Mouse (Mus musculus): ENCODE data around the gene Taf1c. TPM values are rescaled to one million over a fixed set of nuclear protein-coding genes. Genes with fewer than 3 reads are reported as not detected.

Taf1c gene
- 14.9 and 15.1 TPM in 2 replicates for polyA plus RNA-seq (2015; fragmentation: Nextera tagmentation; extraction: Ambion mirVana)

- no peaks in the 10 kb centered on the region for H3K9me3 ChIP-seq
- H3K4me3 ChIP-seq (replicated peaks) = peak within 1 kb of the TSS; percentile 84
- H3K27ac ChIP-seq = peak within 1 kb of the TSS; percentile 44; the same call in 1 of the 2 replicates
- 0% methylated on average over 23 of the region's 23 CpGs for WGBS
- peak; percentile 82 for ATAC-seq
- H3K4me1 ChIP-seq (replicated peaks) = peaks cover 16% of the 10 kb centered on the region
- H3K27me3 ChIP-seq = no peaks in the 10 kb centered on the region
- peak within 1 kb of the TSS; percentile 94 for H3K4me2 ChIP-seq (replicated peaks)
- peak within 1 kb of the TSS; percentile 83 for H3K9ac ChIP-seq (replicated peaks)
- H3K36me3 ChIP-seq = peaks cover 31% of the 10 kb centered on the region
These were observed at the start of gene Taf1c for GRCm38 (mm10) chr8:119604996-119605395. TSS of gene Taf1c (minus strand) at chr8:119605222.

- no peaks in the 10 kb centered on the region for H3K27me3 ChIP-seq
- no peak overlapping the region for H3K4me3 ChIP-seq (replicated peaks)
- WGBS = 76% methylated on average over 2 of the region's 2 CpGs
- H3K9ac ChIP-seq (replicated peaks) = no peak overlapping the region
- H3K27ac ChIP-seq = no peak overlapping the region
- H3K4me1 ChIP-seq (replicated peaks) = no peaks in the 10 kb centered on the region
- H3K9me3 ChIP-seq = no peaks in the 10 kb centered on the region
- no peak for ATAC-seq
- H3K4me2 ChIP-seq (replicated peaks) = no peak overlapping the region
- H3K36me3 ChIP-seq = no peaks in the 10 kb centered on the region
These were observed 46.3 kb upstream of the Taf1c start for GRCm38 (mm10) chr8:119651324-119651723.

- Histone ChIP-seq H3K9ac (replicated peaks) (no peak overlapping the region), H3K27ac (no peak overlapping the region), H3K9me3 (no peaks in the 10 kb centered on the region), H3K36me3 (no peaks in the 10 kb centered on the region), H3K27me3 (no peaks in the 10 kb centered on the region), H3K4me3 (replicated peaks) (no peak overlapping the region), H3K4me2 (replicated peaks) (no peak overlapping the region), H3K4me1 (replicated peaks) (peaks cover 7% of the 10 kb centered on the region)
- 86% methylated on average over 7 of the region's 7 CpGs for WGBS
- no peak for ATAC-seq
These were observed 41.8 kb upstream of the Taf1c start for GRCm38 (mm10) chr8:119646846-119647245.

DNA sequence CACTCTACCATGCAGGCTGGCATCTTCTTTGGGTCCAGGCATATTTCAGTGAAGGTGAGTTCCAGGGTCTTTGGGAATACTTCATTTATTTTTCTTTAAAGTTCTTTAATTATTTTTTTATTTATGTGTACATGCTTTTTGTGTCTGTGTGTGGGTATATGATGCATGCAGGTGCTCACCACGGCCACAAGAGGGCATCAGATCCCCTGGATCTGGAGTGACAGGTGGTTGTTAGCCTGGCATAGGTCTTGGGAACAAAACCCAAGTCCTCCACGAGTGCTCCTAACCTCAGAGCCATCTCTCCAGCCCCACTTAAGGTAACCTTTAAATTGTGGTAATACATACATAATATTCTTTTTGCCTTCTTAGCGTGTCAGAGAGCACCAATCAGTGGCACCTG lies 41.2 kb upstream of the Taf1c start:
- Histone ChIP-seq H3K4me1 (replicated peaks) (peaks cover 7% of the 10 kb centered on the region), H3K9ac (replicated peaks) (no peak overlapping the region), H3K27me3 (no peaks in the 10 kb centered on the region), H3K36me3 (no peaks in the 10 kb centered on the region), H3K27ac (no peak overlapping the region), H3K4me2 (replicated peaks) (no peak overlapping the region), H3K9me3 (no peaks in the 10 kb centered on the region), H3K4me3 (replicated peaks) (no peak overlapping the region)
- WGBS = 73% methylated on average over 3 of the region's 3 CpGs
- no peak for ATAC-seq

DNA sequence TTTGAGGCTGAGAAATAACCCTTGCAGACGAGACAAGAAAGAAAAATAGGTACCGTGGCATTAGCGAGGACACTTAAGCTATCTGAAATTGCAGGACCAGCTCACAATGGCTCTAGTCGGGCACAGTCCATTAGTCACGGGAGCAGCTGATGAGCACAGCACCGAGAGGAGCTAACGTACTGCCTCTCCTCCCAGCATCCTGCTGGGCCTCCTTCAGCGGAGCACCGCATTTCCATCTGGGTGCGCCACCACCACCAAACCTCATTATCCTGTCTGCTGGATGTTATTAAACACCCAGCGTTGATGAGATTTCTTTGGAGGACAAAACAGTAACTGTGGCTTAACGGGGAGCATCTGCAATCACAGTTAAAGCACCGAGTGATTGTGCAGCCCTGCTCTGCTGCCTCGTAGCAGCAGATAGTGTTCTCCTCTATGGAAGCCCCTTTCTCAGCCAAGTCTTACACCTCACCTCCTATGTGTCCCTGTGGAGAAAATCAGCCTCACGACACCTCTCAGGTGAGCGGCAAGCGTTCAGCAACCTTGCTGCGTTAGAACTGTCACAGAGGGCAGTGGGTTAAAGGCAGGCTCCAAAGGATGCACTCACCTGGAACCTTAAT lies 40.1 kb upstream of the Taf1c start:
- peak; percentile 89 for ATAC-seq
- Histone ChIP-seq H3K36me3 (no peaks in the 10 kb centered on the region), H3K4me1 (replicated peaks) (peaks cover 7% of the 10 kb centered on the region), H3K9me3 (no peaks in the 10 kb centered on the region), H3K27ac (peak overlapping the region; percentile 73), H3K4me3 (replicated peaks) (no peak overlapping the region), H3K9ac (replicated peaks) (no peak overlapping the region), H3K27me3 (no peaks in the 10 kb centered on the region), H3K4me2 (replicated peaks) (no peak overlapping the region)
- WGBS = 39% methylated on average over 18 of the region's 18 CpGs

DNA sequence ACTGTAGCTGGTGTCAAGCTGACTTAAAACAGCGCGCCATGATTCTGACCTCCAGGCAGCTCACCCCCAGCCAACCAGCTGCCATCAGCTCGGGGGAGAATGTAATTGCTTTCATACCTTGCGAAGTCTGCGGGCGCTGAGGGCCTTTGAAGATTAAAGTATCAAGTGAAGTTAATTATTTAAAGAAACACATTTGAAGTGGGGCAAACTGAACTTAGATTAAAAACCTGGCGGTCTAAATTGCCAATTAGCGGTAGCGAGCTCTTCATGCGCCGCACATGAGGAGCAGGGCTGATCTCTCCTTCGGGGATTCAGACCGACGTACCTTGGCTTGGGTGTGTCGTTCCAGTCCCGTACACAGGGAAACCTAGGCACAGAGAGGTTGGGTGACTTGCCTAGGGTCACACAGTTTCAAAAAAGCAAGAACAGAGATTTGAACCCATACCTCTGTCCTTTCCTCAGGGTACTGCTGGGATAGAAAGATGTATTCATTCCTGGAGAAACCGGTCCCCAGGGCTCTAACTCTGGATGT lies 39.5 kb upstream of the Taf1c start:
- no peak overlapping the region for H3K4me3 ChIP-seq (replicated peaks)
- ATAC-seq = peak; percentile 75
- WGBS = 68% methylated on average over 17 of the region's 17 CpGs
- no peaks in the 10 kb centered on the region for H3K36me3 ChIP-seq
- H3K4me1 ChIP-seq (replicated peaks) = peaks cover 7% of the 10 kb centered on the region
- no peak overlapping the region for H3K9ac ChIP-seq (replicated peaks)
- peak overlapping the region; percentile 73 for H3K27ac ChIP-seq
- H3K9me3 ChIP-seq = no peaks in the 10 kb centered on the region
- H3K27me3 ChIP-seq = no peaks in the 10 kb centered on the region
- no peak overlapping the region for H3K4me2 ChIP-seq (replicated peaks)

- no peaks in the 10 kb centered on the region for H3K27me3 ChIP-seq
- H3K9ac ChIP-seq (replicated peaks) = no peak overlapping the region
- peaks cover 7% of the 10 kb centered on the region for H3K4me1 ChIP-seq (replicated peaks)
- H3K4me3 ChIP-seq (replicated peaks) = no peak overlapping the region
- no peak for ATAC-seq
- H3K9me3 ChIP-seq = no peaks in the 10 kb centered on the region
- H3K27ac ChIP-seq = no peak overlapping the region
- no peak overlapping the region for H3K4me2 ChIP-seq (replicated peaks)
- H3K36me3 ChIP-seq = no peaks in the 10 kb centered on the region
- WGBS = 92% methylated on average over 1 of the region's 1 CpGs
These were observed 37.9 kb upstream of the Taf1c start for GRCm38 (mm10) chr8:119642960-119643359.

DNA sequence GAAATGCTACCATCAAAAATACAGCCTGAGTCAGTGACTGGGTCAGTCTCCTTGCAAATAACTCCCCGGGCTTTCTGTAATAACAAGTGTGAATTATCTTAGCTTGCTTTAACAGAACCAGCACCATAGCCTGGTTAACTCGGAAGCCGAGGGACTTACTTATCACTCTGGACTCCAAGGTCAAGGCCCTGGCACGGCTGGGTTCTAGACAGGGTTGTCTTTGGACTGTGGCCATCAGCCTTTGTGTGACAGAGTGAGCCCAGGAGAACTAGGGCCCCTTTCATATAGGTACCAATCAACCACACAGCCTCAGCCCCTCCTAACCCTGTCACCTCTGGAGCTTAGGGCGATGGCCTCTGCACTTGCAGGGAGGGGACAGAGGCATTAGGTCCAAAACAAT lies 36.0 kb upstream of the Taf1c start:
- Histone ChIP-seq H3K9ac (replicated peaks) (no peak overlapping the region), H3K36me3 (no peaks in the 10 kb centered on the region), H3K9me3 (no peaks in the 10 kb centered on the region), H3K4me3 (replicated peaks) (no peak overlapping the region), H3K4me1 (replicated peaks) (peaks cover 14% of the 10 kb centered on the region), H3K27me3 (no peaks in the 10 kb centered on the region), H3K4me2 (replicated peaks) (no peak overlapping the region), H3K27ac (no peak overlapping the region)
- ATAC-seq = no peak
- 84% methylated on average over 5 of the region's 5 CpGs for WGBS

- Histone ChIP-seq H3K36me3 (no peaks in the 10 kb centered on the region), H3K9me3 (no peaks in the 10 kb centered on the region), H3K9ac (replicated peaks) (no peak overlapping the region), H3K27me3 (peaks cover 7% of the 10 kb centered on the region; the same call in 1 of the 2 replicates), H3K4me2 (replicated peaks) (no peak overlapping the region), H3K4me1 (replicated peaks) (peaks cover 20% of the 10 kb centered on the region), H3K27ac (no peak overlapping the region), H3K4me3 (replicated peaks) (no peak overlapping the region)
- WGBS = 73% methylated on average over 7 of the region's 7 CpGs
- no peak for ATAC-seq
These were observed 34.8 kb upstream of the Taf1c start for GRCm38 (mm10) chr8:119639798-119640197.

DNA sequence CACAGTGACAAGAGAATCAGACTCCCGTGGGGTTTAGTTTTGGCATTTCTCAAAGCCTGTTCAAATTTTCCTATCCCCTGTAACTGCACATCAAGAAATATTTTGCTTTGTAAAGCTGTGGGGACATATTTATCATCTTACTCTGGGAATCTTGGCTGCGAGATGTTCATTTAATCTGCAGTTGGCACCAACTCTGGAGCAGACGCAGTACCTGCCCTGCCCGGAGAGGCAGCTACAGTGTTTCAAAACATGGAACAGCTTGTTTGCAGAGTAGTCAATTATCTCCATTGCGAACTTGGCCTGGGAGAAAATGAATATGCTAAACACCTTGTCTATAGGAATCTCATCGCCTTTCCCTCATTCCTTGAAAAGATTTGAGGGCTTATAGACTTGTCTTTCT lies 33.2 kb upstream of the Taf1c start:
- no peak overlapping the region for H3K9ac ChIP-seq (replicated peaks)
- H3K4me2 ChIP-seq (replicated peaks) = no peak overlapping the region
- H3K27ac ChIP-seq = no peak overlapping the region
- 82% methylated on average over 6 of the region's 6 CpGs for WGBS
- no peaks in the 10 kb centered on the region for H3K36me3 ChIP-seq
- no peak overlapping the region for H3K4me3 ChIP-seq (replicated peaks)
- H3K27me3 ChIP-seq = peaks cover 17% of the 10 kb centered on the region
- no peak for ATAC-seq
- H3K9me3 ChIP-seq = no peaks in the 10 kb centered on the region
- H3K4me1 ChIP-seq (replicated peaks) = peaks cover 24% of the 10 kb centered on the region

DNA sequence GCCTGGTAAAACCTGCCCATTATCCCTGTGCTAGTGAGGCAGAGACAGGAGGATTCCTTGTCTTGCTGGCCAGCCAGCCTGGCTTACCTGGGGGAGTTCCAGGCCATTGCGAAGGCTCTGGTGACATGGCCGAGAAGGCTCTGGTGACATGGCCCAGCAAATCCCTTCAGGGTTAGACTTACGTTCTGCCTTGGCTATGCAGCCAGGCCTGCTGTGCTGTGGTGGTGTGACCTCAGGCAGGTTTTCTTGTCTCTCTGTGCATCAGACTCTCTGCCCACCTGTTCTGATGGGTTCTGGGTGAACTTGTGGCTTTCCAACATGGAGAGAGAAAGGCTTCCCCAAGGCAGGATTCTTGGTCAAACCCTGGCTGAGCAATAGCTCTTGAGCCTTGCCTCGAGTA lies 32.4 kb upstream of the Taf1c start:
- ATAC-seq = no peak
- Histone ChIP-seq H3K4me3 (replicated peaks) (no peak overlapping the region), H3K4me2 (replicated peaks) (no peak overlapping the region), H3K27ac (no peak overlapping the region), H3K4me1 (replicated peaks) (peaks cover 29% of the 10 kb centered on the region), H3K27me3 (peaks cover 24% of the 10 kb centered on the region), H3K9me3 (no peaks in the 10 kb centered on the region), H3K36me3 (no peaks in the 10 kb centered on the region), H3K9ac (replicated peaks) (no peak overlapping the region)
- 91% methylated on average over 4 of the region's 4 CpGs for WGBS

DNA sequence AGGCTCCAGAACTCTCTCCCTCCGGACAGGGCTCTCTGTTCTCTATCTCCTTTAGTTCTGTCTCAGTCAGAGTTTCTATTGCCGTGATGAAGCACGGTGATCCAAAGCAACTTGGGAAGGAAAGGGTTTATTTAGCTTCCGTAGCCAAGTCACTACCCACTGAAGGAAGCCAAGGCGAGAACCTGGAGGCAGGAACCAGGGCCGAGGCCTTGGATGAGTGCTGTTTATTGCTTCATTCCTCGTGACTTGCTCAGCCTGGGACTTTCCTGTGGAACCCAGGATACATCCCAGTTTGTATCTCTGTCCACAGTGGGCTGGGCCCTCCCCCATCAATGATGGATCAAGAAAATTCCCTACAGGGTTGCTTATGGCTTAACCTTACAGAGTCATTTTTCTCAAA lies 31.7 kb upstream of the Taf1c start:
- Histone ChIP-seq H3K9ac (replicated peaks) (no peak overlapping the region), H3K27me3 (peaks cover 24% of the 10 kb centered on the region), H3K27ac (no peak overlapping the region), H3K4me3 (replicated peaks) (no peak overlapping the region), H3K9me3 (no peaks in the 10 kb centered on the region), H3K36me3 (no peaks in the 10 kb centered on the region), H3K4me2 (replicated peaks) (no peak overlapping the region), H3K4me1 (replicated peaks) (peaks cover 29% of the 10 kb centered on the region)
- no peak for ATAC-seq
- 67% methylated on average over 7 of the region's 7 CpGs for WGBS

- Histone ChIP-seq H3K4me1 (replicated peaks) (peaks cover 35% of the 10 kb centered on the region), H3K4me2 (replicated peaks) (no peak overlapping the region), H3K9me3 (no peaks in the 10 kb centered on the region), H3K27ac (no peak overlapping the region), H3K36me3 (no peaks in the 10 kb centered on the region), H3K9ac (replicated peaks) (0 out of 2 replicates have a peak overlapping the region, but pooled peaks have one; percentile 36), H3K4me3 (replicated peaks) (no peak overlapping the region), H3K27me3 (peaks cover 24% of the 10 kb centered on the region)
- no peak for ATAC-seq
- WGBS = 62% methylated on average over 2 of the region's 2 CpGs
These were observed 30.9 kb upstream of the Taf1c start for GRCm38 (mm10) chr8:119635958-119636357.
